In the genomic region with DNA sequence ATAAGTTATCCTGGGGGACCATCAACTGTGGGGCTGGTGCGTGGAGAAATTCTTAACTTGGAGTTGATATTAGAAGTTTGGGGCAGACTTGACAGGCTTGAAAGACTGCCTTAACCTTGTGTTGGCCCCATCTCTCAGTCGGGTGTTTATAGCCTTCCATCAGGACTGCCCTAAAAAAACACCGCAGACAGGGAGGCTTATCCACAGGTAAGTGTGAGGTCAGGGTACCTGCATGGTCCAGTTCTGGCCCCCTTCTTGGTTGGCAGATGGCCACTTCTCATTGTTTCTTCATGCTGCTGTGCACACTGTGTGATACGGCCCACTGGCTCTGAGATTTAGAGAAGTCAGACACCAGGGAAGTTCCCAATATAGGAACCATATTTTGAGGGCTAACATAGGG, we compare ENCODE assay signal across 10 mouse cellular contexts.
"Had no signal": no experiment of that assay in that cellular context is flagged by ENCODE, and none has a peak within 500 bp of the region (broad histone marks: within the 10 kb centered on the region; RNA-seq: fewer than 3 reads in every experiment).

No protein-coding gene starts in this region.

- H3K4me3 ChIP-seq: left cerebral cortex, adult 2 months; limb, embryonic 15.5 days; liver, embryonic 12.5 days; lung, embryonic 15.5 days; midbrain, embryonic 13.5 days; neural tube, embryonic 15.5 days had no signal

- ATAC-seq: hindbrain, postnatal 0 days; liver, embryonic 12.5 days; midbrain, embryonic 13.5 days had no signal

- DNase-seq: retina, postnatal 1 day; right cerebral cortex, postnatal 14 days; thymus, postnatal 36 days had no signal

- H3K36me3 ChIP-seq: limb, embryonic 15.5 days; liver, embryonic 12.5 days; lung, embryonic 15.5 days; midbrain, embryonic 13.5 days; neural tube, embryonic 15.5 days had no signal

- H3K4me2 ChIP-seq: limb, embryonic 15.5 days; liver, embryonic 12.5 days; lung, embryonic 15.5 days; midbrain, embryonic 13.5 days; neural tube, embryonic 15.5 days had no signal

- H3K27ac ChIP-seq: hindbrain, postnatal 0 days; left cerebral cortex, adult 2 months; limb, embryonic 15.5 days; liver, embryonic 12.5 days; lung, embryonic 15.5 days; midbrain, embryonic 13.5 days; neural tube, embryonic 15.5 days had no signal

- H3K9me3 ChIP-seq: lung, embryonic 15.5 days; neural tube, embryonic 15.5 days had no signal

- H3K9ac ChIP-seq: limb, embryonic 15.5 days; liver, embryonic 12.5 days; lung, embryonic 15.5 days; midbrain, embryonic 13.5 days; neural tube, embryonic 15.5 days had no signal

- H3K4me1 ChIP-seq: limb, embryonic 15.5 days; liver, embryonic 12.5 days; midbrain, embryonic 13.5 days had no signal

- H3K27me3 ChIP-seq: liver, embryonic 12.5 days; lung, embryonic 15.5 days; midbrain, embryonic 13.5 days; neural tube, embryonic 15.5 days had no signal
